Mouse (Mus musculus): ENCODE results near the gene Amigo3.

GRCm38 (mm10) chr9:108093586-108093985, 40.6 kb downstream of the Amigo3 start:
- no peak for TF ChIP-seq CTCF (IDR thresholded peaks at IDR 0.05; ENCODE audit: control insufficient read depth, insufficient read depth, insufficient replicate concordance, low read depth, low read length)
- TF ChIP-seq POLR2A (IDR thresholded peaks at IDR 0.05; ENCODE audit: control insufficient read depth, low read depth, low read length), result no peak
